Mouse (Mus musculus): Measurements from ENCODE around the gene Tdrd12.

Tdrd12 gene

DNA sequence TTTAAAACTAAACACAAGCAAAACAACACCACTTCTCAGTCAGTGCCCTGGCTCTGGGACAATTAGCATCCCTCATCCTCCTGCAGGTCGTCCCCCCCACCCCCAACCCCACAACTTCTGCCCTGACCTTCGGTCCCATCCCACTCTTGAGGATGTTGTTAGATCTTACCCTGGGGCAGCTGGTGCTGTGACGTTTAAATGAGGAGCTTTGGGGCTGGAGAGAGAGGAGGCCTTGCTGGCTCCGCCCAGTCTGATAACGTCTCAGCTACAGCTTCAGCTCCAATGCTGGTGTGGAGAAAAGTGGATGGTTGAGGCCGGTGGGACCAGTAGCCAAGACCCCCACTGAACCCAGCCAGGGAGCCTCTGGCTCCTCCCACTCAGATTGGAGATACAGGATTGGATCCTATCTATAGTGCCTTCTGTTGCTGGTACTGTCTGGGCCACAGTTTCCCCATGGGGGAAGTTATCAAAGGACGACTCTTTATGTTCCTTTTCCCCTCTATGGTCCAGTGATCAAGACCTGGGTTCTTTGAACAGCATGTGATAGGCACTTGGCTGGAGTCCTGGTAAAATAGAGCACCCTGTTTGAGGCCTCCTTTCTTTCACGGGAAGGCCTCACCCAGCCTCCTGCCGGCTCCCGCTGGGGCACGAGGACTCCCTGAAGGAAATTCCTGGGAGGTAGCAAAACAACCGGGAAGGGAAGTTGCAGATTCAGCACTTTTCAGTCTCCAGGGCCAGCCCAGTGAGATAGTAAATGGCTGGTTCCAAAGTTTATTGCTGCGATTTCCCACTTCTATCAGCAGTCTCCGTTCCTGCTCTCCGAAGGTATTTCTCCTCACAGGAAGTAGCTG, 89.3 kb downstream of the Tdrd12 start, which contains the start of gene Slc7a9:
TSS of gene Slc7a9 (plus strand) at position 801 of the 851 bp plus-strand sequence.
- no peak for DNase-seq

DNA sequence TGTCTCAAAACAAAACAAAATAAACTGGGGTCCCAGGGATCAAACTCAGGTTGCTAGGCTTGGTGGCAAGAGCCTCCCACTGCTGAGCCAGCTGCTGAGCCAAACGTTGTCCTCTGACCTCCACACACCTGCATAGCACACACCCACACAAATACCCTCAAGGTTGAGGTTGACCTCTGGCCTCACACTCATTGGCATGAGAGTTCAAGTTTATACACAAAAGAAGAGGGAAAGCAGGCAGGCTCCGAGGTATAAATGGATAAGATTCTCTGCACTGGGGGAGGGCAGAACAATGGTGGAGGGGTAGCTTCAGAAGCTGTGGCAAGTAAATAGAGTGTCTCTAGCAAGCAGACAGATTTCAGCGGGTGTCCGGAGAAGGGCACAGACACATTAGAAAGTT, 90.0 kb downstream of the Tdrd12 start:
- DNase-seq = no peak

DNA sequence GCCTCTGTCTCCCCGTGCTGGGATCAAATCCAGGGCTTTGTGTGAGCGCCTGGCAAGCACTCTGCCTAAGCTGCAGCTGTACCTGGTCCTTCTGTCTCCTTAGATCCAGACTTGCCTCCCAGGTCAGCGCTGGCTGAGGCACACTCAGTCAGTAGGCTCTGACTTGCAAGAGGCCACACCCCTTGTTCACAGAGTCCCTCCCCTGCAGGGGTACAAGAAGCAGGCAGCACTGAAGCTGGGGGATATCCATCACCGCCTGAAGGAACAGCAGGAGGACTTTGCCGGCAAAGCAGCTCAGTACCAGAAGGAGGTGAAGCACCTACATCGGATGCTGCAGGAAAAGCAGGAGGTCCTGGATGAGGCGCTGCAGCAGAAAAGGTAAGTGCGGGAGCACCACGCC, 102.3 kb downstream of the Tdrd12 start:
- DNase-seq = no peak

DNA sequence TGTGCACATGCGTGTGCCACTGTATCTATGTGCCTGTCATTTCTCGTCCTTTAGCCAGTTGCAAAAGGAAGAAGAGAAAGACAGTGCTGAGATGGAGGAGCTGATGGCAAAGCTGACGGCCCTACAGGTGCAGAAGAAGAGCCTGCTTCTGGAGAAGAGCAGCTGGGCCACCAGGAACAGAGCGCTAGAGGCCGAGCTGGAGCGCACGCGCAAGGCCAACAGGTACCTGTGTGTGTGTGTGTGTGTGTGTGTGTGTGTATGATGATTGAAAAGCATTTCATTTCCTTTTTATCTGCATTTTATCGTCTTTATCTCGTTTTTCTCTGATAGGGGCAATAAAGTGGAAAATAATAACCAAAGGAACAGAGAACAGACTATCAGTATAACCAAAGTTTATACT, 109.4 kb downstream of the Tdrd12 start:
- no peak for DNase-seq

DNA sequence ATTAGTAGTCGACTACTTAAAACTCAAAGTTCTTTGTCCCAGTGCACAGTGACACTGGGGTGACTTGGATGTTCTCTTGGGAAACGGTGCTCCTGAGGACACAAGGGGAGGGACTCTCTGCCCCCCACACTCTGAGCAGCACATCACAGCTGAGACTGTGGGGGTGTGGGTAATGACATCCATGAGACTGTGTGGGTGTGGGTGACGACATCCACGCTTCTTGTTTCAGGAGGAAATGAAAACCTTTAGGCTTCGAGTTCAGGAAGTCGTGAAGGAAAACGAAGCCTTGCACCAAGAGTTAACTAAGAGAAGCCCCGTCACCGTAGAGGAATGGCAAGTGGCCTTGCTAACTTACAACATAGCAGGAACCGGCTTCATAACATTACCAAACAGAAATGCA, 114.5 kb downstream of the Tdrd12 start:
- no peak for DNase-seq

Data from right cerebral cortex, adult 18-20 months (tissue).